Mouse (Mus musculus): ENCODE measurements around the gene Tex264. TPM values are rescaled to one million over a fixed set of nuclear protein-coding genes. Genes with fewer than 3 reads are reported as not detected.
"Not testable (repeated sequence)": the region's sequence is repeated elsewhere in the genome, so short reads cannot be mapped to it uniquely, and the experiment has no call there.

The Tex264 gene
- polyA plus RNA-seq, 1 experiment = 77.9 TPM

DNA sequence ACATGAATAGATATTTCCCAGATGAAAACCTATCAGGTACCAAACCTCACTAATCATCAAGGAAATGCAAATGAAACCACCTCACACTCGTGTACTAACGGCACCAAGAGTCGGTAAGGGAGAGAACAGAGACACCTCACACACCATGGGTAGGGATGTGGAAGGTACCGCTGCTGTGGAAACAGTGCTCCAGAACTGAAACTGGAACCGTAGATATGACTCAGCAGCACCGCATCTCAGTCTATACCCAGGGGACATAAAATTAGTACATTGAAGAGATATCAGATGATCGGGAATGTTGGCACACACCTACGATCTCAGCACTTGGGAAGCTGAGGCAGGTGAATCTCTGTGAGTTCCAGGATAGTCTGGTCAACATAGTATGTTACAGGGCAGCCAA lies 47.6 kb downstream of the Tex264 start:
- Histone ChIP-seq H3K27me3 (ENCODE audit: control insufficient read depth, insufficient read depth, low read length) (no peaks in the 10 kb centered on the region), H3K4me1 (ENCODE audit: control insufficient read depth, insufficient read depth, insufficient read length, low read length) (peaks cover 1% of the 10 kb centered on the region; the same call in 1 of the 2 replicates), H3K27ac (ENCODE audit: insufficient read depth, low read depth, low read length) (no peak overlapping the region), H3K36me3 (ENCODE audit: control insufficient read depth, insufficient read depth, low read length) (no peaks in the 10 kb centered on the region), H3K4me3 (ENCODE audit: low read depth, low read length) (no peak overlapping the region)
- no peak for TF ChIP-seq CTCF (IDR thresholded peaks at IDR 0.05; ENCODE audit: extremely low read depth, insufficient read length, insufficient replicate concordance, low read depth, low read length)
- TF ChIP-seq POLR2A (IDR thresholded peaks at IDR 0.05; ENCODE audit: low read depth, low read length) = no peak
- WGBS = 82% methylated on average over 8 of the region's 8 CpGs

DNA sequence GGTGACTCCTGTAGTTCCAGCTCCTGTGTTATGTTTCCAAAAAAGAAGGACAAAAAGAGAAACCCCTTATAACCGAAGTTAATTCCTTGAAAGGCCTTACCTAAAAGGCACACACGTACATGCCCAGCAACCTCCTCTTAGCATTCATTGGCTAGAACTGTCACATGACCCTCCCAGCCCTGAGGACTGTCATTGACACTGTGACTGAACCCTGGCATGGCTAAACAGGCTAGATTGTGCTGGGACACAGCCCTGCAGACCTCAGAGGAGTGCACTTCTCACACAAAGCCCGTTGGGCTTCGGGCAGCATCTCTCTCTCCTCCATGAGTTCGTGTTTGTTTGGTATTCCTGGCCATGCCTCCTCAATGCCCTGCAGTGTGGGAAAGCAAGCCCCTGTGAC lies 53.5 kb downstream of the Tex264 start:
- no peak overlapping the region for H3K27ac ChIP-seq (ENCODE audit: insufficient read depth, low read depth, low read length)
- H3K27me3 ChIP-seq (ENCODE audit: control insufficient read depth, insufficient read depth, low read length) = no peaks in the 10 kb centered on the region
- TF ChIP-seq POLR2A (IDR thresholded peaks at IDR 0.05; ENCODE audit: low read depth, low read length) (no peak), CTCF (IDR thresholded peaks at IDR 0.05; ENCODE audit: extremely low read depth, insufficient read length, insufficient replicate concordance, low read depth, low read length) (no peak)
- no peaks in the 10 kb centered on the region for H3K36me3 ChIP-seq (ENCODE audit: control insufficient read depth, insufficient read depth, low read length)
- H3K4me1 ChIP-seq (ENCODE audit: control insufficient read depth, insufficient read depth, insufficient read length, low read length) = no peaks in the 10 kb centered on the region
- H3K4me3 ChIP-seq (ENCODE audit: low read depth, low read length) = no peak overlapping the region
- WGBS = 48% methylated on average over 5 of the region's 5 CpGs

GRCm38 (mm10) chr9:106627796-106628195 lies 57.9 kb downstream of the Tex264 start:
- H3K36me3 ChIP-seq (ENCODE audit: control insufficient read depth, insufficient read depth, low read length); H3K4me3 ChIP-seq (ENCODE audit: low read depth, low read length); H3K27ac ChIP-seq (ENCODE audit: insufficient read depth, low read depth, low read length); H3K4me1 ChIP-seq (ENCODE audit: control insufficient read depth, insufficient read depth, insufficient read length, low read length); H3K27me3 ChIP-seq (ENCODE audit: control insufficient read depth, insufficient read depth, low read length): not testable (repeated sequence)
- 23% methylated on average over 8 of the region's 8 CpGs for WGBS

GRCm38 (mm10) chr9:106626282-106626681 lies 59.4 kb downstream of the Tex264 start, which contains the start of gene Iqcf6:
Gene Iqcf6, plus strand, starts transcription at chr9:106626582.
- TF ChIP-seq POLR2A (IDR thresholded peaks at IDR 0.05; ENCODE audit: low read depth, low read length) (no peak), CTCF (IDR thresholded peaks at IDR 0.05; ENCODE audit: extremely low read depth, insufficient read length, insufficient replicate concordance, low read depth, low read length) (no peak)
- no peak within 1 kb of the TSS for H3K4me3 ChIP-seq (ENCODE audit: low read depth, low read length)
- no peaks in the 10 kb centered on the region for H3K36me3 ChIP-seq (ENCODE audit: control insufficient read depth, insufficient read depth, low read length)
- no peaks in the 10 kb centered on the region for H3K27me3 ChIP-seq (ENCODE audit: control insufficient read depth, insufficient read depth, low read length)
- no peaks in the 10 kb centered on the region for H3K4me1 ChIP-seq (ENCODE audit: control insufficient read depth, insufficient read depth, insufficient read length, low read length)
- no peak within 1 kb of the TSS for H3K27ac ChIP-seq (ENCODE audit: insufficient read depth, low read depth, low read length)
- 60% methylated on average over 2 of the region's 2 CpGs for WGBS

DNA sequence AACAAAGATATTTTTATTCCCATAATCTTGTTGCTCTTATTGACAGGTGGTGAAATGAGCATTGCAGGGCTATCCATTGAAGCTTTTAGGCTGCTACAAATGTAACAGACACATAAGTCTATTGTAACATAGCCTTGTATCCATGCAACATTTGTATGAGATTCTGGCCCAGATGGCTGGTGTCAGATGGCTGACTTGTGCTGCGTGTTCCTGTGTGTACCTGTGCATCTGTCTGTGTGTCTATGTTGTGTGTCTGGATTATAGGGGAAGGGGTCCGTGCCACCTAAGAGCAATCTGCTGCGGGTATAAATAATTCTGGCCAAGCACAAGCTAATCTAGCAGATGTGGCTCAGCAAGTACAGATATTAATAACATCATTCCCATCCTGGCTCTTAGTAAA lies 68.2 kb downstream of the Tex264 start:
- Histone ChIP-seq H3K4me3 (ENCODE audit: low read depth, low read length) (no peak overlapping the region), H3K36me3 (ENCODE audit: control insufficient read depth, insufficient read depth, low read length) (no peaks in the 10 kb centered on the region), H3K27me3 (ENCODE audit: control insufficient read depth, insufficient read depth, low read length) (no peaks in the 10 kb centered on the region), H3K27ac (ENCODE audit: insufficient read depth, low read depth, low read length) (no peak overlapping the region), H3K4me1 (ENCODE audit: control insufficient read depth, insufficient read depth, insufficient read length, low read length) (no peaks in the 10 kb centered on the region)
- 83% methylated on average over 3 of the region's 3 CpGs for WGBS
- TF ChIP-seq CTCF (IDR thresholded peaks at IDR 0.05; ENCODE audit: extremely low read depth, insufficient read length, insufficient replicate concordance, low read depth, low read length) (no peak), POLR2A (IDR thresholded peaks at IDR 0.05; ENCODE audit: low read depth, low read length) (no peak)

GRCm38 (mm10) chr9:106616306-106616705 lies 69.4 kb downstream of the Tex264 start:
- Histone ChIP-seq H3K36me3 (ENCODE audit: control insufficient read depth, insufficient read depth, low read length) (no peaks in the 10 kb centered on the region), H3K27ac (ENCODE audit: insufficient read depth, low read depth, low read length) (no peak overlapping the region), H3K27me3 (ENCODE audit: control insufficient read depth, insufficient read depth, low read length) (no peaks in the 10 kb centered on the region), H3K4me1 (ENCODE audit: control insufficient read depth, insufficient read depth, insufficient read length, low read length) (no peaks in the 10 kb centered on the region), H3K4me3 (ENCODE audit: low read depth, low read length) (no peak overlapping the region)
- TF ChIP-seq POLR2A (IDR thresholded peaks at IDR 0.05; ENCODE audit: low read depth, low read length) (no peak), CTCF (IDR thresholded peaks at IDR 0.05; ENCODE audit: extremely low read depth, insufficient read length, insufficient replicate concordance, low read depth, low read length) (no peak)
- 52% methylated on average over 9 of the region's 9 CpGs for WGBS

- H3K36me3 ChIP-seq (ENCODE audit: control insufficient read depth, insufficient read depth, low read length) = no peaks in the 10 kb centered on the region
- H3K27me3 ChIP-seq (ENCODE audit: control insufficient read depth, insufficient read depth, low read length) = no peaks in the 10 kb centered on the region
- 33% methylated on average over 3 of the region's 3 CpGs for WGBS
- H3K4me3 ChIP-seq (ENCODE audit: low read depth, low read length) = no peak overlapping the region
- no peak overlapping the region for H3K27ac ChIP-seq (ENCODE audit: insufficient read depth, low read depth, low read length)
- no peak for TF ChIP-seq POLR2A (IDR thresholded peaks at IDR 0.05; ENCODE audit: low read depth, low read length)
- TF ChIP-seq CTCF (IDR thresholded peaks at IDR 0.05; ENCODE audit: extremely low read depth, insufficient read length, insufficient replicate concordance, low read depth, low read length) = no peak
- no peaks in the 10 kb centered on the region for H3K4me1 ChIP-seq (ENCODE audit: control insufficient read depth, insufficient read depth, insufficient read length, low read length)
Measured at GRCm38 (mm10) chr9:106614616-106615015, 71.1 kb downstream of the Tex264 start.

DNA sequence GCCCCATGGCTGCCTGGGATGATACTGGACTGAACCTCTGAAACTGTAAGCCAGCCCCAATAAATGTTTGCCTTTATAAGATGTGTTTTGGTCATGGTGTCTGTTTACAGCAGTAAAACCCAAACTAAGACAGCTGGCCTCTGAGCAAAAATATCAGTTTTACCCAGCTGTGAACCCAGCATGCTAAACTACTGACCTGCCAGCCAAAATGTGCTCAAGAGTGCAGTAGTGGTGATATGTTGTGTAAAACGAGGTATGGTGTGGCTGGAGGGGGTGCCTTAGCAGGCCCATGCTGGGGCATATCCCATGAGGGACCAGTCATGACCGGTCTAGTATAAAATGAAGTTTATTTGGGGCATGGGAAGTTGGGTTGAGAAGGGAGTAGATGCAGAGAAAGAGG lies 71.8 kb downstream of the Tex264 start:
- WGBS = 60% methylated on average over 2 of the region's 2 CpGs
- H3K36me3 ChIP-seq (ENCODE audit: control insufficient read depth, insufficient read depth, low read length) = no peaks in the 10 kb centered on the region
- no peak overlapping the region for H3K4me3 ChIP-seq (ENCODE audit: low read depth, low read length)
- H3K4me1 ChIP-seq (ENCODE audit: control insufficient read depth, insufficient read depth, insufficient read length, low read length) = no peaks in the 10 kb centered on the region
- no peak for TF ChIP-seq POLR2A (IDR thresholded peaks at IDR 0.05; ENCODE audit: low read depth, low read length)
- TF ChIP-seq CTCF (IDR thresholded peaks at IDR 0.05; ENCODE audit: extremely low read depth, insufficient read length, insufficient replicate concordance, low read depth, low read length) = no peak
- H3K27ac ChIP-seq (ENCODE audit: insufficient read depth, low read depth, low read length) = no peak overlapping the region
- H3K27me3 ChIP-seq (ENCODE audit: control insufficient read depth, insufficient read depth, low read length) = no peaks in the 10 kb centered on the region
